Mouse (Mus musculus): ENCODE measurements at regions not wholly inside any gene's neighbourhood (a gene's known extent, or its start where the extent isn't known, plus 50 kb on each side); places are given as distances from the start of the nearest gene placed in this dataset.

DNA sequence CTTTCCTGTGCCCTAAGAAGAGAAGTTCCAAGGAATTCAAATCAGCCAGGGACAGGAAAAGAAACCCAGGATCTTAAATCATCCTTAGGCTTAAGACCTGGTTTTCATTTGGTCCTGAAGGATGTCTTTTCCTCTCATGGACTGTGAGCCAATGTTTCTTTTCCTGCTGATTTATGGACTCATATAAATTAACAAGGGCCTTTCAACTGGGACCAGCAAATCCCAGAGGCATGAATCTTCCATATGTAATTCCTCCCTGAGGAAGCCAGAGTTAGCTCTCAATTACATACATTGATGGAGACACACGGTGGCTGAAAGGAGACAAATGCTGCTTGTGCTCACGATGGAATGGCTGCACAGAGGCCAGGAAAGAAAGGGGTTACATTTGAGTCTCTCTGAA lies 230.2 kb upstream of the Tnc start:
- WGBS = 69% methylated on average over 2 of the region's 2 CpGs
- H3K27ac ChIP-seq (replicated peaks; ENCODE audit: insufficient read depth, low read depth, low read length) = no peak overlapping the region

DNA sequence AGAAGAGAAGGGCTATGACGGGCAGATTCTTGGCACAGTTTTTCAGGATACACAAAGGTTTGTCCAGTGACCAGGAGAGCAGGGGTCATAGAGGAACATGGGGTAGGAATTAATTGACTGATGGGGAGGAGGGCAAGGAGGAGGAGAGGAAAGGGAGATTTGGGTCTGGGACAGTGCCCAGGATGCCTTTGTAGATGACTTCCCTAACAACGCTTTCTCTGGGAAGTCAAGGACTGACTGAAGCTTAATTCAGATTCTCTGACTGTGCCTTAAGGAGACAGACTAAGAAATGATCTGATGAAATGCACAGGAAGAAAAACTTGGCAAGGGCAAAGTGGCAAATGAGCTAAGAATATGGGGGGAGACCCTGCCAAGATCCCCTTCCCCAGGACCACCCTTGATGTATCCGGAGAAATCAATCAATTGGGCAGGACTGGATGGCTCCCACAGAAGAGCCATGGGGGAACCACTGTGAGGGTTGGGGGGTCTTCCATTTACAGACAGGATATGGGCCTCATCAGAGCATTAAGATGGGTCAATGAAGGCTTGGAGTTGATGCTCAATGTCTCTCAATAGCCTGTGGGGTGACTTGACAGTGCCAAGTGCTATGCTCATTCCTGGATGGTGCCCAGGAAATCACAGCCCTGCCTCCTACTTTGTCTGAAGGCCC lies 227.6 kb upstream of the Tnc start:
- WGBS = 84% methylated on average over 3 of the region's 3 CpGs
- Histone ChIP-seq H3K9ac (ENCODE audit: low read depth, low read length) (no peak overlapping the region), H3K79me2 (ENCODE audit: control insufficient read depth, insufficient read depth, low read length) (no peaks in the 10 kb centered on the region), H3K27me3 (ENCODE audit: control insufficient read depth, insufficient read depth, low read length) (no peaks in the 10 kb centered on the region), H3K27ac (replicated peaks; ENCODE audit: insufficient read depth, low read depth, low read length) (no peak overlapping the region), H3K4me1 (ENCODE audit: control insufficient read depth, insufficient read depth, low read length) (no peaks in the 10 kb centered on the region), H3K36me3 (ENCODE audit: control insufficient read depth, insufficient read depth, low read length) (no peaks in the 10 kb centered on the region), H3K4me3 (ENCODE audit: insufficient read depth, low read depth, low read length) (no peak overlapping the region)
- no peak for DNase-seq (ENCODE audit: extremely low read depth, low read depth, low spot score)
- TF ChIP-seq CTCF (IDR thresholded peaks at IDR 0.05; ENCODE audit: low read depth, low read length) = no peak
- TF ChIP-seq POLR2A (IDR thresholded peaks at IDR 0.05; ENCODE audit: extremely low read depth, insufficient read depth, low read length) = no peak

More for the DNA sequence above, 230.2 kb upstream of the Tnc start:
- no peaks in the 10 kb centered on the region for H3K4me1 ChIP-seq (ENCODE audit: control insufficient read depth, insufficient read depth, low read length)
- H3K36me3 ChIP-seq (ENCODE audit: control insufficient read depth, insufficient read depth, low read length) = no peaks in the 10 kb centered on the region
- H3K4me3 ChIP-seq (ENCODE audit: insufficient read depth, low read depth, low read length) = no peak overlapping the region
- no peak for TF ChIP-seq CTCF (IDR thresholded peaks at IDR 0.05; ENCODE audit: low read depth, low read length)
- TF ChIP-seq POLR2A (IDR thresholded peaks at IDR 0.05; ENCODE audit: extremely low read depth, insufficient read depth, low read length) = no peak
- H3K27me3 ChIP-seq (ENCODE audit: control insufficient read depth, insufficient read depth, low read length) = no peaks in the 10 kb centered on the region
- DNase-seq (ENCODE audit: extremely low read depth, low read depth, low spot score) = no peak
- H3K9ac ChIP-seq (ENCODE audit: low read depth, low read length) = no peak overlapping the region
- H3K79me2 ChIP-seq (ENCODE audit: control insufficient read depth, insufficient read depth, low read length) = no peaks in the 10 kb centered on the region

DNA sequence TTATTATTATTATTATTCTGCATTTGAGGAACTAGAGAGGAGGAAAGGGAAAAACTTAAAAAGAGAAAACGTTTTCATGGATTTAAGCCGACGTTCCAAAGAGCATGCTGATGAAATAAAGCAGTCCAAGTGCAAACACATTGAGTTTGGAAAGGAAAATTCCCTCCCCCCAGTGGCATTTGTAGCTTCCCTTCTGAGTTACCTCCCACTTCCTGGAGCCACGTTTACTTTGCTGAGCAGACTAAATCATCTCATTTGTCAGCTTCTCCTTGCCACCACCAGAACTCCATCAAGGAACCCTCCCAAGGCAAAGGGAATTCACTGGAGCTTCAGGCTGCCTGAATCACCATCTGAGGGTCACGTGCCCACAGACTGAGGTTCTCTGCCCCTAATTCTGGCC lies 223.0 kb upstream of the Tnc start:
- Histone ChIP-seq H3K27me3 (ENCODE audit: control insufficient read depth, insufficient read depth, low read length) (no peaks in the 10 kb centered on the region), H3K36me3 (ENCODE audit: control insufficient read depth, insufficient read depth, low read length) (no peaks in the 10 kb centered on the region), H3K4me1 (ENCODE audit: control insufficient read depth, insufficient read depth, low read length) (no peaks in the 10 kb centered on the region), H3K27ac (replicated peaks; ENCODE audit: insufficient read depth, low read depth, low read length) (no peak overlapping the region), H3K9ac (ENCODE audit: low read depth, low read length) (no peak overlapping the region), H3K4me3 (ENCODE audit: insufficient read depth, low read depth, low read length) (no peak overlapping the region), H3K79me2 (ENCODE audit: control insufficient read depth, insufficient read depth, low read length) (no peaks in the 10 kb centered on the region)
- TF ChIP-seq POLR2A (IDR thresholded peaks at IDR 0.05; ENCODE audit: extremely low read depth, insufficient read depth, low read length) (no peak), CTCF (IDR thresholded peaks at IDR 0.05; ENCODE audit: low read depth, low read length) (no peak)
- WGBS = 48% methylated on average over 5 of the region's 5 CpGs
- no peak for DNase-seq (ENCODE audit: extremely low read depth, low read depth, low spot score)

DNA sequence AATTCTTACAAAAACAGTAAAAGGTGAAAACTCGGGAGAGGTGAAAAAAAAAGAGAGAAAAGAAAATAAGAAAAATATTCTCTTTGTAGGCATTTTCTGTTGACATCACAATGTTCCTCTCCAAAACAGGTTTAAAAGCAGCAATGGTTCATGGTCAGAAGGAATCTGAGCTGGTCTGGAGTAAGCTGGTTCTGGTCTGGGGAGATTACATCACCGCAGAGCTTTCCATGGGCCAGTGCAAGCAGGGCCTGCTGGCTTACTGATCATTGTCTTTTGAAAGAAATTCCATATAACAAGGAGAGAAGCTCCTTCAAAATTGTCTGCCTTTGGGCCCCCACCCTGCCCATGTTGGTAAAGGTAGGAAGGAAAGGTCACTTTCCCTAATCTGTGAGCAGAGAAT lies 222.3 kb upstream of the Tnc start:
- 88% methylated on average over 2 of the region's 2 CpGs for WGBS
- DNase-seq (ENCODE audit: extremely low read depth, low read depth, low spot score) = no peak
- TF ChIP-seq CTCF (IDR thresholded peaks at IDR 0.05; ENCODE audit: low read depth, low read length) = no peak
- TF ChIP-seq POLR2A (IDR thresholded peaks at IDR 0.05; ENCODE audit: extremely low read depth, insufficient read depth, low read length) = no peak

DNA sequence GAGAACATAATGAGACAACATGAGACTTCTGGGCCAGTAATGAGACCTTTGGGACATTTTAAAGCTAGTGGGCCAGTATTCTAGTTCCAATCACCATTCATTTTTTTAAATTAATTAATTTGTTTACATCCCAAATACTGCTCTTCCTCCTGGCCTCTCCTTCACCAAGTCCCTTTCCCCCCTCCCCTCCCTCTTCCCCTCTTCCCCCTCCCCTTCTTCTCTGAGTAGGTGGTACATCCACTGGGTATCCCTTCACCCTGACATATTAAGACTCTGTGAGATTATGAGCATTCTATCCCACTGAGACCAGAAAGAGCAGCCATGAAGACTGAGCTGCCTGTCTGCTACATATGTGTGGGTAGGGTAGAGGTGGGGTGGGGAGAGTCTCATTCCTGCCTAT lies 213.7 kb upstream of the Tnc start:
- Histone ChIP-seq H3K79me2 (ENCODE audit: control insufficient read depth, insufficient read depth, low read length) (no peaks in the 10 kb centered on the region), H3K4me3 (ENCODE audit: insufficient read depth, low read depth, low read length) (no peak overlapping the region), H3K4me1 (ENCODE audit: control insufficient read depth, insufficient read depth, low read length) (no peaks in the 10 kb centered on the region), H3K27ac (replicated peaks; ENCODE audit: insufficient read depth, low read depth, low read length) (no peak overlapping the region), H3K9ac (ENCODE audit: low read depth, low read length) (no peak overlapping the region), H3K36me3 (ENCODE audit: control insufficient read depth, insufficient read depth, low read length) (no peaks in the 10 kb centered on the region), H3K27me3 (ENCODE audit: control insufficient read depth, insufficient read depth, low read length) (no peaks in the 10 kb centered on the region)
- DNase-seq (ENCODE audit: extremely low read depth, low read depth, low spot score) = no peak
- TF ChIP-seq CTCF (IDR thresholded peaks at IDR 0.05; ENCODE audit: low read depth, low read length) (no peak), POLR2A (IDR thresholded peaks at IDR 0.05; ENCODE audit: extremely low read depth, insufficient read depth, low read length) (no peak)

More for the DNA sequence above, 222.3 kb upstream of the Tnc start:
- no peaks in the 10 kb centered on the region for H3K4me1 ChIP-seq (ENCODE audit: control insufficient read depth, insufficient read depth, low read length)
- no peaks in the 10 kb centered on the region for H3K27me3 ChIP-seq (ENCODE audit: control insufficient read depth, insufficient read depth, low read length)
- no peak overlapping the region for H3K27ac ChIP-seq (replicated peaks; ENCODE audit: insufficient read depth, low read depth, low read length)
- no peak overlapping the region for H3K4me3 ChIP-seq (ENCODE audit: insufficient read depth, low read depth, low read length)
- no peaks in the 10 kb centered on the region for H3K36me3 ChIP-seq (ENCODE audit: control insufficient read depth, insufficient read depth, low read length)
- H3K9ac ChIP-seq (ENCODE audit: low read depth, low read length) = no peak overlapping the region
- H3K79me2 ChIP-seq (ENCODE audit: control insufficient read depth, insufficient read depth, low read length) = no peaks in the 10 kb centered on the region

DNA sequence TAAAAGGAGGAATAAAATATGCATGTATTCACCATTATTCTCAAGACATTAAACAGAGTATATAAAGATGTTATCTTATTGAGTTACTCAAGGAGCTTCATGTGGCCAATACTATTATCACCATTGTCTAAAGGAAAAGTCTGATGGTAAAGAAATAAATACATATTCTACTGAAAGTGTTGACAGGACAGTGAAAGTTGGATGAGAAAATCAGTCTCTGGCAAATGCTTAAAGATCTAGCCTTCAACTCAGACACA lies 213.3 kb upstream of the Tnc start:
- Histone ChIP-seq H3K9ac (ENCODE audit: low read depth, low read length) (no peak overlapping the region), H3K4me1 (ENCODE audit: control insufficient read depth, insufficient read depth, low read length) (no peaks in the 10 kb centered on the region), H3K27me3 (ENCODE audit: control insufficient read depth, insufficient read depth, low read length) (no peaks in the 10 kb centered on the region), H3K79me2 (ENCODE audit: control insufficient read depth, insufficient read depth, low read length) (no peaks in the 10 kb centered on the region), H3K4me3 (ENCODE audit: insufficient read depth, low read depth, low read length) (no peak overlapping the region), H3K27ac (replicated peaks; ENCODE audit: insufficient read depth, low read depth, low read length) (no peak overlapping the region), H3K36me3 (ENCODE audit: control insufficient read depth, insufficient read depth, low read length) (no peaks in the 10 kb centered on the region)
- no peak for DNase-seq (ENCODE audit: extremely low read depth, low read depth, low spot score)
- TF ChIP-seq POLR2A (IDR thresholded peaks at IDR 0.05; ENCODE audit: extremely low read depth, insufficient read depth, low read length) = no peak
- no peak for TF ChIP-seq CTCF (IDR thresholded peaks at IDR 0.05; ENCODE audit: low read depth, low read length)
